19 mouse cellular contexts compared by ENCODE assay signal in genomic region chr13:111236461-111236864, GRCm38 (mm10). TPM values are rescaled to one million over a fixed set of nuclear protein-coding genes. Genes with fewer than 3 reads are reported as not detected.
A peak's percentile ranks its signal among the peaks of the same experiment; 100 is the strongest.
DNase-seq lines count a peak whose midpoint lies in the region; ATAC-seq and TF ChIP-seq lines count a peak whose summit lies in the region.
"Had no signal": no experiment of that assay in that cellular context is flagged by ENCODE, and none has a peak within 500 bp of the region (broad histone marks: within the 10 kb centered on the region; RNA-seq: fewer than 3 reads in every experiment).

No protein-coding gene starts in this region.

- H3K4me1 ChIP-seq in lung, embryonic 14.5 days (ENCODE audit: insufficient read depth), result peaks cover 24% of the 10 kb centered on the region
- H3K4me1 ChIP-seq in embryonic facial prominence, embryonic 10.5 days, result peaks cover 32% of the 10 kb centered on the region
- peaks cover 18% of the 10 kb centered on the region for H3K4me1 ChIP-seq in limb, embryonic 12.5 days (replicated peaks)
- H3K4me1 ChIP-seq: hindbrain, embryonic 15.5 days; liver, embryonic 15.5 days had no signal

- H3K27me3 ChIP-seq in lung, embryonic 14.5 days (ENCODE audit: insufficient read depth, low read length), result no peaks in the 10 kb centered on the region
- no peaks in the 10 kb centered on the region for H3K27me3 ChIP-seq in embryonic facial prominence, embryonic 10.5 days (replicated peaks; ENCODE audit: low read depth, poor library complexity, severe bottlenecking)
- no peaks in the 10 kb centered on the region for H3K27me3 ChIP-seq in limb, embryonic 12.5 days
- H3K27me3 ChIP-seq: hindbrain, embryonic 15.5 days; liver, embryonic 15.5 days had no signal

- no peaks in the 10 kb centered on the region for H3K36me3 ChIP-seq in lung, embryonic 14.5 days (ENCODE audit: insufficient read depth)
- no peaks in the 10 kb centered on the region for H3K36me3 ChIP-seq in embryonic facial prominence, embryonic 10.5 days (replicated peaks)
- H3K36me3 ChIP-seq in limb, embryonic 12.5 days, result no peaks in the 10 kb centered on the region
- H3K36me3 ChIP-seq: hindbrain, embryonic 15.5 days; liver, embryonic 15.5 days; midbrain, embryonic 10.5 days had no signal

- peak; percentile 54 for DNase-seq in embryo, embryonic 11 days
- no peak for DNase-seq in embryo, embryonic 9.5 days (ENCODE audit: extremely low spot score)
- DNase-seq in lung, embryonic 14.5 days, result peak; percentile 49
- DNase-seq in lung, postnatal 25 days (ENCODE audit: low spot score), result no peak
- DNase-seq in embryonic facial prominence, embryonic 10.5 days (ENCODE audit: low spot score), result peak; percentile 59
- no peak for DNase-seq in ovary, adult 18-20 months (ENCODE audit: low spot score)
- DNase-seq: adrenal gland, postnatal 36 days; kidney, adult 8-10 months; right cerebral cortex, postnatal 25 days; thymus, adult 18-20 months had no signal

- TF ChIP-seq CTCF in lung, embryonic 14.5 days (IDR thresholded peaks at IDR 0.05; ENCODE audit: low read depth), result no peak

- WGBS in lung, embryonic 14.5 days, result 50% methylated on average over 9 of the region's 9 CpGs
- WGBS in embryonic facial prominence, embryonic 10.5 days, result 47% methylated on average over 9 of the region's 9 CpGs
- WGBS in limb, embryonic 12.5 days, result 20% methylated on average over 9 of the region's 9 CpGs

- no peak for ATAC-seq in lung, embryonic 14.5 days (ENCODE audit: insufficient read depth)
- peak; percentile 82 for ATAC-seq in limb, embryonic 12.5 days (ENCODE audit: insufficient number of reproducible peaks, insufficient read depth, low FRiP score, low TSS enrichment, low read depth)
- no peak for ATAC-seq in CD4-positive, CD25-positive, alpha-beta regulatory T cell, adult 4 months
- ATAC-seq: forebrain, embryonic 14.5 days had no signal

- H3K9ac ChIP-seq in lung, embryonic 14.5 days, result no peak overlapping the region
- no peak overlapping the region for H3K9ac ChIP-seq in limb, embryonic 12.5 days (replicated peaks)
- H3K9ac ChIP-seq: hindbrain, embryonic 15.5 days; liver, embryonic 15.5 days had no signal

- H3K4me3 ChIP-seq in lung, embryonic 14.5 days (ENCODE audit: low read depth, low read length), result no peak overlapping the region
- H3K4me3 ChIP-seq in embryonic facial prominence, embryonic 10.5 days, result no peak overlapping the region
- no peak overlapping the region for H3K4me3 ChIP-seq in limb, embryonic 12.5 days (replicated peaks)
- H3K4me3 ChIP-seq: gastrocnemius, adult 2 months; hindbrain, embryonic 15.5 days; liver, embryonic 15.5 days; midbrain, embryonic 10.5 days; myocyte had no signal

- H3K27ac ChIP-seq in lung, embryonic 14.5 days (ENCODE audit: low read depth), result peak overlapping the region; percentile 86
- peak overlapping the region; percentile 63 for H3K27ac ChIP-seq in embryonic facial prominence, embryonic 10.5 days (replicated peaks)
- H3K27ac ChIP-seq in limb, embryonic 12.5 days, result peak overlapping the region; percentile 79
- H3K27ac ChIP-seq: gastrocnemius, adult 2 months; hindbrain, embryonic 15.5 days; liver, embryonic 15.5 days; midbrain, embryonic 10.5 days had no signal

- H3K9me3 ChIP-seq in lung, embryonic 14.5 days (ENCODE audit: low read depth, low read length), result 0 out of 2 replicates have a peak, but pooled peaks cover 3% of the 10 kb centered on the region
- H3K9me3 ChIP-seq in embryonic facial prominence, embryonic 10.5 days, result no peaks in the 10 kb centered on the region
- H3K9me3 ChIP-seq in limb, embryonic 12.5 days, result peaks cover 6% of the 10 kb centered on the region; the same call in 1 of the 2 replicates
- H3K9me3 ChIP-seq: liver, embryonic 15.5 days had no signal

- H3K4me2 ChIP-seq in lung, embryonic 14.5 days, result no peak overlapping the region
- no peak overlapping the region for H3K4me2 ChIP-seq in limb, embryonic 12.5 days
- H3K4me2 ChIP-seq: hindbrain, embryonic 15.5 days; liver, embryonic 15.5 days had no signal

RNA-seq across cellular contexts. Expression of gene Actbl2, which starts 18.4 kb away (rescaled TPM):
- polyA plus RNA-seq in lung, embryonic 14.5 days (2014; fragmentation: Nextera tagmentation; extraction: Ambion mirVana), result not detected in 2 replicates
- polyA plus RNA-seq in embryonic facial prominence, embryonic 10.5 days (2016; fragmentation: Nextera tagmentation; extraction: Ambion mirVana), result not detected in 2 replicates
- not detected in 2 replicates for polyA plus RNA-seq in limb, embryonic 12.5 days (2016; fragmentation: Nextera tagmentation; extraction: Ambion mirVana)
- not detected for polyA plus RNA-seq in CD4-positive, CD25-positive, alpha-beta regulatory T cell, adult 4 months (2017; shearing (Covaris generic))
- polyA plus RNA-seq: forebrain, embryonic 14.5 days; heart, embryonic 16.5 days; hindbrain, embryonic 15.5 days; liver, embryonic 15.5 days; midbrain, embryonic 10.5 days; myocyte had no signal

Comparison
In these comparisons a context has a peak if more than half of its experiments do, and no peak if none do; other contexts are left out.
1. DNase-seq: peak in embryo, embryonic 11 days (single experiment), lung, embryonic 14.5 days (single experiment) and embryonic facial prominence, embryonic 10.5 days (single experiment); none in embryo, embryonic 9.5 days (single experiment), lung, postnatal 25 days (single experiment) and ovary, adult 18-20 months (single experiment).
2. Peak in every context shown above with its lines, with median percentiles within 50 percentile points of each other: H3K27ac ChIP-seq.